Mouse (Mus musculus) limb, embryonic 11.5 days (tissue): ENCODE data around the gene Erg28. TPM values are rescaled to one million over a fixed set of nuclear protein-coding genes. Genes with fewer than 3 reads are reported as not detected.

ENCODE experiments used
- ATAC-seq: fragments of 200-750 bp; cut with Nextera tagmentation; 2 replicates; pipeline ENCODE4 v1.8.0; 2017; ENCODE audit warnings: low read depth; ENCODE audit not compliant: insufficient number of reproducible peaks, low FRiP score, low TSS enrichment
- DNase-seq: peaks from one replicate; pipeline ENCODE4 v3.0.0-alpha.2; 2015; ENCODE audit warnings: low spot score
- H3K27ac ChIP-seq: fragments of 300-500 bp; sonication (generic); replicated peaks from 2 replicates; pipeline ENCODE4 v1.5.1; 2014; ENCODE audit warnings: low read depth, mild to moderate bottlenecking, low read length
- H3K27me3 ChIP-seq: fragments of 300-500 bp; sonication (generic); 2 replicates; pipeline ENCODE4 v1.6.1; 2014; ENCODE audit warnings: mild to moderate bottlenecking, low read length, mixed read lengths; ENCODE audit not compliant: control insufficient read depth, insufficient read depth
- H3K36me3 ChIP-seq: fragments of 300-500 bp; sonication (generic); 2 replicates; pipeline ENCODE4 v1.6.1; 2014; ENCODE audit warnings: mild to moderate bottlenecking, low read length, moderate library complexity, mixed read lengths; ENCODE audit not compliant: control insufficient read depth, insufficient read depth
- H3K4me1 ChIP-seq: fragments of 300-500 bp; sonication (generic); 2 replicates; pipeline ENCODE4 v1.6.1; 2014; ENCODE audit warnings: low read length, mixed read lengths; ENCODE audit not compliant: control insufficient read depth, insufficient read depth
- H3K4me2 ChIP-seq: fragments of 300-500 bp; sonication (generic); 2 replicates; pipeline ENCODE4 v1.6.1; 2014; ENCODE audit warnings: low read depth, mild to moderate bottlenecking, moderate library complexity; ENCODE audit not compliant: severe bottlenecking
- H3K4me3 ChIP-seq: fragments of 300-500 bp; sonication (generic); 2 replicates; pipeline ENCODE4 v1.5.1; 2014; ENCODE audit warnings: low read depth, low read length
- H3K9ac ChIP-seq: fragments of 300-500 bp; sonication (generic); 2 replicates; pipeline ENCODE4 v1.6.1; 2014; ENCODE audit warnings: mild to moderate bottlenecking, low read length
- H3K9me3 ChIP-seq: fragments of 300-500 bp; sonication (generic); 2 replicates; pipeline ENCODE4 v1.6.1; 2016; ENCODE audit warnings: low read length; ENCODE audit not compliant: control insufficient read depth
- WGBS: fragments of 180-500 bp; shearing (Covaris S2); extraction: QIAGEN DNeasy Blood & Tissue Kit; methylation state at CpG from one replicate; pipeline ENCODE4 v1.1.7; 2014; 5-methylcytosine and 5-hydroxymethylcytosine counted together
- polyA plus RNA-seq: library from polyadenylated mRNA; unstranded; fragments of >200 nt; fragmentation: Nextera tagmentation; extraction: Ambion mirVana; gene quantifications from 2 replicates; pipeline ENCODE4 v1.2.1, GENCODE M21; 2014

Gene Erg28
- polyA plus RNA-seq, 1 experiment from 2014 or later: 111 TPM

GRCm38 (mm10) chr12:85779707-85780106 lies 44.6 kb downstream of the Erg28 start:
- no peak overlapping the region for H3K9ac ChIP-seq
- H3K4me2 ChIP-seq: no peak overlapping the region
- H3K27me3 ChIP-seq: no peaks in the 10 kb centered on the region
- DNase-seq: no peak
- WGBS: 96% methylated on average over 5 of the region's 5 CpGs
- H3K9me3 ChIP-seq: no peaks in the 10 kb centered on the region
- no peaks in the 10 kb centered on the region for H3K36me3 ChIP-seq
- no peak overlapping the region for H3K27ac ChIP-seq
- no peak overlapping the region for H3K4me3 ChIP-seq
- ATAC-seq: no peak
- no peaks in the 10 kb centered on the region for H3K4me1 ChIP-seq

GRCm38 (mm10) chr12:85778962-85779361 lies 45.4 kb downstream of the Erg28 start:
- H3K4me1 ChIP-seq: no peaks in the 10 kb centered on the region
- H3K27ac ChIP-seq: no peak overlapping the region
- no peak overlapping the region for H3K4me3 ChIP-seq
- DNase-seq (no peak), ATAC-seq (no peak)
- no peaks in the 10 kb centered on the region for H3K9me3 ChIP-seq
- H3K27me3 ChIP-seq: no peaks in the 10 kb centered on the region
- 87% methylated on average over 3 of the region's 3 CpGs for WGBS
- H3K9ac ChIP-seq: no peak overlapping the region
- H3K36me3 ChIP-seq: no peaks in the 10 kb centered on the region
- H3K4me2 ChIP-seq: no peak overlapping the region

- no peak for DNase-seq
- H3K9ac ChIP-seq: no peak overlapping the region
- 72% methylated on average over 3 of the region's 3 CpGs for WGBS
- H3K4me3 ChIP-seq: no peak overlapping the region
- H3K27ac ChIP-seq: no peak overlapping the region
- H3K9me3 ChIP-seq: no peaks in the 10 kb centered on the region
- ATAC-seq: no peak
- H3K36me3 ChIP-seq: no peaks in the 10 kb centered on the region
- H3K4me2 ChIP-seq: no peak overlapping the region
- H3K27me3 ChIP-seq: no peaks in the 10 kb centered on the region
- H3K4me1 ChIP-seq: no peaks in the 10 kb centered on the region
Measured at GRCm38 (mm10) chr12:85771356-85771755, 53.0 kb downstream of the Erg28 start.

- Histone ChIP-seq H3K4me1 (no peaks in the 10 kb centered on the region), H3K9ac (no peak overlapping the region), H3K27ac (no peak overlapping the region), H3K4me3 (no peak overlapping the region), H3K9me3 (no peaks in the 10 kb centered on the region), H3K4me2 (no peak overlapping the region), H3K27me3 (no peaks in the 10 kb centered on the region), H3K36me3 (no peaks in the 10 kb centered on the region)
- DNase-seq (no peak), ATAC-seq (no peak)
- WGBS: 51% methylated on average over 4 of the region's 4 CpGs
Measured at GRCm38 (mm10) chr12:85767750-85768149, 56.6 kb downstream of the Erg28 start.

- H3K4me1 ChIP-seq: no peaks in the 10 kb centered on the region
- no peak overlapping the region for H3K4me2 ChIP-seq
- H3K9me3 ChIP-seq: no peaks in the 10 kb centered on the region
- H3K27ac ChIP-seq: no peak overlapping the region
- no peaks in the 10 kb centered on the region for H3K27me3 ChIP-seq
- ATAC-seq (no peak), DNase-seq (no peak)
- no peak overlapping the region for H3K9ac ChIP-seq
- 79% methylated on average over 3 of the region's 3 CpGs for WGBS
- no peaks in the 10 kb centered on the region for H3K36me3 ChIP-seq
- H3K4me3 ChIP-seq: no peak overlapping the region
Measured at GRCm38 (mm10) chr12:85766287-85766686, 58.1 kb downstream of the Erg28 start.

Other genes starting within 250 kb of the Erg28 start
- 0.17 and 0.41 TPM in 2 replicates for gene Jdp2, start 225.5 kb downstream of the Erg28 start, polyA plus RNA-seq
- gene Batf, start 137.9 kb downstream of the Erg28 start, polyA plus RNA-seq: 1.1 and 1.5 TPM in 2 replicates
- 1.1 and 1.4 TPM in 2 replicates for gene Flvcr2, start 78.0 kb downstream of the Erg28 start, polyA plus RNA-seq
- gene Ttll5, start 109 bp upstream of the Erg28 start, polyA plus RNA-seq: 18.2 and 22.4 TPM in 2 replicates